Comparison of ENCODE assay signal across 23 mouse cellular contexts in the genomic region with DNA sequence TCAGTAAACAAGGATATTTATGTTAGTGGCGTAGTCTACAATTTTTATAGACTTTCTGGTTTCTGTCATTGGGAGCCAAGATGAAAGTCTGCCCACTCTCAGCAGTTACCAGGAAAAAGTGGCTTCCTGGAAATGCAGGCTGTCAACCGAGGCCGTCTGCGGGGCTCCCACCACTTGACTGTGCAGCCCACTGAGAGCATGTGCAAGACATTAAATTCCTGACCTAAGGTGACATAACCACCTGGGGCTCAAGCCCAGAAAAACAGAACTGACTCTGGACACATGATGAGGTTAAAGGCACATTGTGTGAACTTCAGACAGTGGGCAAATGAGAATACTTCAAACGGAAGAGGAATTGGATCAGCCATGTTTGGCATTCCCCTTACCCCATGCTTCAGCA.
DNase-seq lines count a peak whose midpoint lies in the region; ATAC-seq lines count a peak whose summit lies in the region.
"Had no signal": no experiment of that assay in that cellular context is flagged by ENCODE, and none has a peak within 500 bp of the region (broad histone marks: within the 10 kb centered on the region; RNA-seq: fewer than 3 reads in every experiment).

No protein-coding gene starts in this region.

- no peak for ATAC-seq in limb, embryonic 13.5 days (ENCODE audit: low FRiP score, low read depth)
- ATAC-seq: activated CD4-positive, CD25-positive, alpha-beta regulatory T cell, adult 4 months; forebrain, embryonic 16.5 days; Patski had no signal

- peaks cover 45% of the 10 kb centered on the region for H3K4me1 ChIP-seq in limb, embryonic 13.5 days
- H3K4me1 ChIP-seq: embryonic facial prominence, embryonic 15.5 days had no signal

- no peaks in the 10 kb centered on the region for H3K9me3 ChIP-seq in limb, embryonic 13.5 days
- H3K9me3 ChIP-seq: embryonic facial prominence, embryonic 15.5 days; heart, embryonic 15.5 days; hindbrain, embryonic 15.5 days had no signal

- H3K4me3 ChIP-seq in limb, embryonic 13.5 days = no peak overlapping the region
- H3K4me3 ChIP-seq: embryonic facial prominence, embryonic 15.5 days; erythroblast, embryonic 14.5 days; heart, adult 2 months; heart, embryonic 15.5 days; hindbrain, embryonic 15.5 days had no signal

- H3K9ac ChIP-seq in limb, embryonic 13.5 days = no peak overlapping the region
- H3K9ac ChIP-seq: embryonic facial prominence, embryonic 15.5 days; heart, embryonic 15.5 days; hindbrain, embryonic 15.5 days had no signal

- no peaks in the 10 kb centered on the region for H3K36me3 ChIP-seq in limb, embryonic 13.5 days
- H3K36me3 ChIP-seq: embryonic facial prominence, embryonic 15.5 days; heart, embryonic 15.5 days; hindbrain, embryonic 15.5 days had no signal

- H3K27ac ChIP-seq in limb, embryonic 13.5 days = peak overlapping the region; percentile 39; the same call in 1 of the 2 replicates
- H3K27ac ChIP-seq: embryonic facial prominence, embryonic 15.5 days; heart, adult 2 months; heart, embryonic 15.5 days; hindbrain, embryonic 15.5 days had no signal

- H3K27me3 ChIP-seq in limb, embryonic 13.5 days = no peaks in the 10 kb centered on the region
- H3K27me3 ChIP-seq: CH12.LX; embryonic facial prominence, embryonic 15.5 days; heart, embryonic 15.5 days; hindbrain, embryonic 15.5 days; Patski had no signal

- DNase-seq in embryo, embryonic 10 days (ENCODE audit: low spot score) = peak; percentile 21
- peak; percentile 49 for DNase-seq in embryo, embryonic 11 days
- DNase-seq in forelimb bud, embryonic 11.5 days (ENCODE audit: low read depth, low spot score) = peak; percentile 59
- no peak for DNase-seq in neural tube, embryonic 10.5 days (ENCODE audit: extremely low spot score, low spot score)
- DNase-seq in left cerebral cortex, adult 18-20 months (ENCODE audit: low spot score in 2 of 2) = no peak
- DNase-seq: adrenal gland, adult 2 months; adrenal gland, postnatal 25 days; cerebellum, adult 18-20 months; cerebellum, adult 9-11 months; cerebellum, postnatal 36 days; gastrocnemius, postnatal 14 days; heart, adult 2 months; heart, postnatal 14 days had no signal

- 25% methylated on average over 5 of the region's 5 CpGs for WGBS in limb, embryonic 13.5 days

- H3K4me2 ChIP-seq in limb, embryonic 13.5 days (replicated peaks) = no peak overlapping the region
- H3K4me2 ChIP-seq: embryonic facial prominence, embryonic 15.5 days; heart, embryonic 11.5 days; heart, embryonic 15.5 days; hindbrain, embryonic 15.5 days had no signal

Comparison
In these comparisons a context has a peak if more than half of its experiments do, and no peak if none do; other contexts are left out.
1. DNase-seq: peak in embryo, embryonic 10 days (single experiment), embryo, embryonic 11 days (single experiment) and forelimb bud, embryonic 11.5 days (single experiment); none in neural tube, embryonic 10.5 days (single experiment) and left cerebral cortex, adult 18-20 months (0 of 2).